Mouse (Mus musculus) hindbrain, embryonic 16.5 days (tissue): ENCODE measurements around the gene Gm17428. TPM values are rescaled to one million over a fixed set of nuclear protein-coding genes. Genes with fewer than 3 reads are reported as not detected.

Experiments
- ATAC-seq: fragments of 200-750 bp; cut with Nextera tagmentation; 2 replicates; pipeline ENCODE4 v1.8.0; 2017; ENCODE audit warnings: moderate TSS enrichment, moderate library complexity
- H3K27ac ChIP-seq: fragments of 300-500 bp; sonication (generic); 2 replicates; pipeline ENCODE4 v1.5.1; 2014; ENCODE audit warnings: low read depth, mild to moderate bottlenecking, control low read depth, low read length, moderate library complexity
- H3K27me3 ChIP-seq: fragments of 300-500 bp; sonication (generic); replicated peaks from 2 replicates; pipeline ENCODE4 v1.6.1; 2014; ENCODE audit warnings: low read length; ENCODE audit not compliant: control insufficient read depth, insufficient read depth
- H3K36me3 ChIP-seq: fragments of 300-500 bp; sonication (generic); 2 replicates; pipeline ENCODE4 v1.6.1; 2014; ENCODE audit warnings: mild to moderate bottlenecking, low read length, moderate library complexity, mixed read lengths; ENCODE audit not compliant: control insufficient read depth, insufficient read depth
- H3K4me1 ChIP-seq: fragments of 300-500 bp; sonication (generic); 2 replicates; pipeline ENCODE4 v1.6.1; 2014; ENCODE audit warnings: low read depth, low read length; ENCODE audit not compliant: control insufficient read depth, insufficient read depth
- H3K4me2 ChIP-seq: fragments of 300-500 bp; sonication (generic); 2 replicates; pipeline ENCODE4 v1.6.1; 2014; ENCODE audit warnings: mild to moderate bottlenecking, low read length, control low read depth, moderate library complexity
- H3K4me3 ChIP-seq: fragments of 300-500 bp; sonication (generic); 2 replicates; pipeline ENCODE4 v1.5.1; 2014; ENCODE audit warnings: mild to moderate bottlenecking, low read length, control low read depth, moderate library complexity
- H3K9ac ChIP-seq: fragments of 300-500 bp; sonication (generic); 2 replicates; pipeline ENCODE4 v1.6.1; 2014; ENCODE audit warnings: low read depth, mild to moderate bottlenecking, control low read depth, low read length, moderate library complexity
- H3K9me3 ChIP-seq: fragments of 300-500 bp; sonication (generic); 2 replicates; pipeline ENCODE4 v1.6.1; 2014; ENCODE audit warnings: mild to moderate bottlenecking, low read length, moderate library complexity; ENCODE audit not compliant: control insufficient read depth
- WGBS: fragments of 180-500 bp; shearing (Covaris S2); extraction: QIAGEN DNeasy Blood & Tissue Kit; methylation state at CpG from one replicate; pipeline ENCODE4 v1.1.7; 2014; 5-methylcytosine and 5-hydroxymethylcytosine counted together
- polyA plus RNA-seq: library from polyadenylated mRNA; unstranded; fragments of >200 nt; fragmentation: Nextera tagmentation; extraction: Ambion mirVana; gene quantifications from 2 replicates; pipeline ENCODE4 v1.2.1, GENCODE M21; 2015

Gene Gm17428
- polyA plus RNA-seq, 1 experiment from 2014 or later = not detected

GRCm38 (mm10) chr14:54938431-54939219, 38.1 kb upstream of the Gm17428 start:
- Histone ChIP-seq H3K27ac (no peak overlapping the region), H3K27me3 (no peaks in the 10 kb centered on the region; the same call in 1 of the 2 replicates), H3K4me1 (no peaks in the 10 kb centered on the region), H3K9me3 (no peaks in the 10 kb centered on the region), H3K4me2 (no peak overlapping the region), H3K4me3 (no peak overlapping the region), H3K36me3 (no peaks in the 10 kb centered on the region), H3K9ac (no peak overlapping the region)
- WGBS = 70% methylated on average over 15 of the region's 15 CpGs
- no peak for ATAC-seq

DNA sequence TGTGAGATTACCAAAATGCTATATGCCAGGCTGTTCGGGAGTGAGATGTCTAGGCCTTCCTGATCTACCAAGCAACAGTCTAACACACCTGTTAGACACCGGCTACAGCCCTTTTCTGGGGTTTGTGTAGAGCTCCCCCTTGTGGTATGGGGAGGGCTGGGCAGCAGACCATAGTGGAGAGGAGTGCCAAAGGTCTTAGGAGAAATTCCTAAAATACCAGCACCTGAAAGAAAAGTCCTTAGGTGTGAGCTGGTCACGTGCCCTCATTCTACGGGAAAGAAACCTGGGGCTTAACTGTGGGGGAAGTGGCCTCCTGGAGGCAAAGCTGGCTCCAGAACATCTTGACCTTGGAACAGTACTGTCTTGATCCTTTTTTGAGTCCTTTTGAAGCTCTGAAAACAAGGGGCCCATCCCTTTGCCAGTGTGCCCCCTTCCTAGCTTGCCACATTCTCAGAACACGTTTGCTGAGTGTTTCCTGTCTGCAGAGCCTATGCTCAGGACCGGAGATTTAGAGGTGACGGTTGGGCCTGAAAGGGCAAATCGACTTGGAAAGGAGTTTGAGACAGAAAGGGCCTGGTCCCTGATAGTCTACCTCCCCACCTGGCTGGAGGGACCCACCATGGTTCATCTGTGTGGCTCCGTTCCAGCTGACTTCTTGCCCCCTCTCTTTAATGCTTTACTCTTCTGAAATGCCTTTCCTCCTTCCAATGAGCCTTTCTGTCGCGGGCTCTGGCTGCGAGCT, 37.1 kb upstream of the Gm17428 start:
- H3K4me1 ChIP-seq = no peaks in the 10 kb centered on the region
- H3K9ac ChIP-seq = no peak overlapping the region
- 54% methylated on average over 12 of the region's 12 CpGs for WGBS

DNA sequence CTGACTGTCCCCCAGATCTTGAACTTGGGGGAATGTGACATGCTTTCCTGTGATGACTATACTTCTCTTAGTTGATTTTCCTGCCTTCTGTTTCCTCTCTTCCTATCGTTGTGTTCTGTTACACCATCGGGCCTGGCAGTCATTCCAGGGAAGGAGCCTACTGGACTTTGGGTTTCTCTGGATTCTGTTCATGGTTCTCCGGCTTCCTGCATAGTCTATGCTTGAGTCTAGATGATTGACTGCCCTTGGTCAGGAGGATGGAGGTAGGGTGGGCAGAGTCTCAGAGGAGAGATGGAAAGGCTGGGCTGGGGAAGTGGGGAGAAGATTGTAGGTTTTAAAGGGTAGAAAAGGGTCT, 36.6 kb upstream of the Gm17428 start:
- 87% methylated on average over 3 of the region's 3 CpGs for WGBS
- H3K27ac ChIP-seq = no peak overlapping the region
- no peak overlapping the region for H3K9ac ChIP-seq
- H3K4me1 ChIP-seq = no peaks in the 10 kb centered on the region
- no peaks in the 10 kb centered on the region; the same call in 1 of the 2 replicates for H3K27me3 ChIP-seq
- no peak for ATAC-seq
- H3K9me3 ChIP-seq = no peaks in the 10 kb centered on the region
- H3K4me3 ChIP-seq = no peak overlapping the region
- no peak overlapping the region for H3K4me2 ChIP-seq
- no peaks in the 10 kb centered on the region for H3K36me3 ChIP-seq

More for the DNA sequence above, 37.1 kb upstream of the Gm17428 start:
- Histone ChIP-seq H3K27ac (no peak overlapping the region), H3K27me3 (no peaks in the 10 kb centered on the region; the same call in 1 of the 2 replicates), H3K9me3 (no peaks in the 10 kb centered on the region), H3K4me2 (no peak overlapping the region), H3K36me3 (no peaks in the 10 kb centered on the region), H3K4me3 (no peak overlapping the region)
- no peak for ATAC-seq

DNA sequence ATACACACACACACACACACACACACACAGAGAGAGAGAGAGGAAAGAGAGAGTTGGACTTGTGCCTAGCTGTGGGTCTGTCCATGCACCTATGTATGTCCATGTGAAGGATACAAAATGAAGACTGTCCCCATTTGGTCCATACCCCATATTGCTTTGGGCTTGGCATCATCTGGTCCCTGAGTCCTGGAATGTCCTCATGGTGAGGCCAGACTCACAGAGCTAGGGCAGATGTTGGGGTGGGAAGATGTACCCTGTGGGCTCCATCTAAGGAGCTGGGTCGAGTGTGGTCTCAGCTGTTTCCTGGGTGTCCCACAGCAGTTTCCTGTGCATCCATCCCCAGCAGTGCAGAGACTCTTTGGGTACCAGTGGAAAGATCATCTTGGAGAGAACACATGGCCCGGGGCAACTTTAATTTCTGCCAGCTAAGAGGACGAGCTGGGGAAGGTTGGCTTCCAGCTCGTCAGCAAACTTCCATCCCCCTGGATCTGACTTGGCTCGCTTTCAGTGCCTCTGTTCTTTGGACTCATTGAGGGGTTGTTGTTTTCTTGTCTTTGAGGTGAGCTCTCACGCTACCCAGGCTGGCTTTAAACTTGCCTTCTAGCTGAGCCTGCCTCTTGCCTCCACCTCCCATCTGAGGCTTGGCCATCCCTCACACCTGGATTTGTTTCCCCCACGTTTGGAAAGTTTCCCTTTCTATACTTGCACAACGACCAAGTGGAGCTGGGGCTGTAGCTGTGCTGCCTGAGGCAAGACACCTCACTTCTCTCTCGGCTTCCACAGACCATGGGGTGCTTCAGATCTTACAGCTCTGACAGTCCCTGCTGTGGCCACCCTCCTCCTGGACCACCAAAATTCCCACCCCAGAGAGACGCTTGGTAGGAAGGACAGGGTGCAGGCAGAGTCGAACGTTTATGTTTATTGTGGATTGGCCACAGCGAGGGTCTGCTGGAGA, 35.4 kb upstream of the Gm17428 start:
- no peak overlapping the region for H3K27ac ChIP-seq
- no peak overlapping the region for H3K4me2 ChIP-seq
- no peaks in the 10 kb centered on the region; the same call in 1 of the 2 replicates for H3K27me3 ChIP-seq
- 67% methylated on average over 13 of the region's 13 CpGs for WGBS
- ATAC-seq = no peak
- H3K4me3 ChIP-seq = no peak overlapping the region
- H3K9me3 ChIP-seq = no peaks in the 10 kb centered on the region
- no peaks in the 10 kb centered on the region for H3K36me3 ChIP-seq
- H3K9ac ChIP-seq = no peak overlapping the region
- no peaks in the 10 kb centered on the region for H3K4me1 ChIP-seq

DNA sequence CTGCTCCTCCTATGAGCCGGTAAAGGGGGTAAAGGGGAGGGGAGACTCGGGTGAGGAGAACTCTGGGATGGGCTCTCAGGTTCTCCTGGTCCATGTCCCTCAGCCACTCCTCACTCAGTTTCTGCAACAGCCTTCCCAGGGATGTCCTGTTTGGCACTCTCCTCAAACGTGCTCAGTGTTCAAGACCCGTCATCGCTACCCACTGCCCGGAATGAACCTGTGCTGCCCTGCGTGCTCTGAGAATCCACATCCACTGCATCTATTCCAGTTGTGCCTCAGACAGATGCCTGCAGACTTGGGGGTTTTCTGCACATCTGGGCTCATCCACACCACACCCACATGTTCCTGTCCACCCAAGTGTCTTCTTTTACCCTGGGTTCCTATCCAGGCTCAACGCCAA, 34.3 kb upstream of the Gm17428 start:
- no peak overlapping the region for H3K9ac ChIP-seq
- no peaks in the 10 kb centered on the region for H3K9me3 ChIP-seq
- H3K4me1 ChIP-seq = no peaks in the 10 kb centered on the region
- H3K27ac ChIP-seq = no peak overlapping the region
- H3K4me2 ChIP-seq = no peak overlapping the region
- no peak overlapping the region for H3K4me3 ChIP-seq
- no peaks in the 10 kb centered on the region for H3K36me3 ChIP-seq
- ATAC-seq = no peak
- no peaks in the 10 kb centered on the region; the same call in 1 of the 2 replicates for H3K27me3 ChIP-seq
- 86% methylated on average over 8 of the region's 8 CpGs for WGBS

- H3K4me1 ChIP-seq = no peaks in the 10 kb centered on the region
- ATAC-seq = no peak
Measured at GRCm38 (mm10) chr14:54943971-54944370, 32.8 kb upstream of the Gm17428 start.

DNA sequence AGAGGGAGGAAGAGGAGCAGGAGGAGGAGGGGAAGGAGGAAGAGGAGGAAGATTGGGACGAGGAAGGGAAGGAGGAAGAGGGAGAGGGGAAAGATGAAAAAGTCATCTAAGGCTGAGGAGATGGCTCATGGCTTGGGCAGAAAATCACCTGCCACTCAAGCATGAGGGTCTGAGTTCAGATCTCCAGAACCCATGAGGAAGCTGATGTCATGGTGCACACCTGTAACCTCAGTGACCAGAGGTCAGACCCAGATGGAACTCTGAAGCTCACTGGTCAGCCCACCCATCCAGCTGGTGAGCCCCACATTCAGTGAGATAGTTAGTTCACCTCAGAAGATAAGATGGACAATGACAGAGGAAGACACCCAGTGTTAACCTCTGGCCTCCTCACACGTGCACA, 31.8 kb upstream of the Gm17428 start:
- H3K36me3 ChIP-seq = no peaks in the 10 kb centered on the region
- WGBS = 78% methylated on average over 2 of the region's 2 CpGs
- no peaks in the 10 kb centered on the region for H3K9me3 ChIP-seq
- no peak overlapping the region for H3K9ac ChIP-seq
- no peak overlapping the region for H3K4me3 ChIP-seq
- no peaks in the 10 kb centered on the region for H3K4me1 ChIP-seq
- H3K4me2 ChIP-seq = no peak overlapping the region
- H3K27me3 ChIP-seq = no peaks in the 10 kb centered on the region
- no peak for ATAC-seq
- no peak overlapping the region for H3K27ac ChIP-seq

More at GRCm38 (mm10) chr14:54943971-54944370, 32.8 kb upstream of the Gm17428 start:
- H3K27ac ChIP-seq = no peak overlapping the region
- 96% methylated on average over 7 of the region's 7 CpGs for WGBS
- H3K27me3 ChIP-seq = no peaks in the 10 kb centered on the region; the same call in 1 of the 2 replicates
- H3K36me3 ChIP-seq = no peaks in the 10 kb centered on the region
- H3K9ac ChIP-seq = no peak overlapping the region
- no peaks in the 10 kb centered on the region for H3K9me3 ChIP-seq
- H3K4me2 ChIP-seq = no peak overlapping the region
- H3K4me3 ChIP-seq = no peak overlapping the region

GRCm38 (mm10) chr14:54945975-54946704, 30.6 kb upstream of the Gm17428 start:
- H3K36me3 ChIP-seq = no peaks in the 10 kb centered on the region
- H3K27me3 ChIP-seq = no peaks in the 10 kb centered on the region
- no peaks in the 10 kb centered on the region for H3K9me3 ChIP-seq
- H3K4me2 ChIP-seq = no peak overlapping the region
- H3K9ac ChIP-seq = no peak overlapping the region
- H3K4me1 ChIP-seq = no peaks in the 10 kb centered on the region
- no peak for ATAC-seq
- WGBS = 82% methylated on average over 19 of the region's 19 CpGs
- H3K27ac ChIP-seq = no peak overlapping the region
- no peak overlapping the region for H3K4me3 ChIP-seq
